Mouse (Mus musculus): ENCODE results near the gene Padi6.

GRCm38 (mm10) chr4:140770433-140770832, 28.0 kb upstream of the Padi6 start:
- TF ChIP-seq GATA1 (IDR thresholded peaks at IDR 0.05; ENCODE audit: borderline replicate concordance, low read length) (no peak), FLI1 (IDR thresholded peaks at IDR 0.05; ENCODE audit: low read length) (no peak)
